Mouse (Mus musculus) kidney, adult 2 months (tissue): ENCODE data around the gene Zfp619.

Experiments
- CTCF ChIP-seq: fragments of 200-500 bp; conservative IDR thresholded peaks from 2 replicates; pipeline ENCODE4 v1.5.1; 2011; ENCODE audit warnings: low read depth, mild to moderate bottlenecking, control low read depth, low read length, moderate library complexity, mixed read lengths; ENCODE audit not compliant: insufficient read depth, insufficient read length
- POLR2A ChIP-seq: fragments of 200-500 bp; IDR thresholded peaks from one replicate; pipeline ENCODE4 v1.6.1; 2011; ENCODE audit warnings: low read depth, low read length, control low read depth

- TF ChIP-seq CTCF = no peak
- no peak for TF ChIP-seq POLR2A
Observed at GRCm38 (mm10) chr7:39494646-39495045, 22.9 kb upstream of the Zfp619 start.
